In genomic region chr11:120218946-120219345, GRCm38 (mm10) we compare ENCODE assay signal across 8 mouse cellular contexts. TPM values are rescaled to one million over a fixed set of nuclear protein-coding genes. Genes with fewer than 3 reads are reported as not detected.
DNase-seq lines count a peak whose midpoint lies in the region; ATAC-seq and TF ChIP-seq lines count a peak whose summit lies in the region.

No protein-coding gene starts in this region.

- TF ChIP-seq CTCF in intestine, postnatal 0 days (IDR thresholded peaks at IDR 0.05; ENCODE audit: low read depth), result no peak

- ATAC-seq in intestine, embryonic 16.5 days, result no peak
- no peak for ATAC-seq in intestine, postnatal 0 days
- ATAC-seq in megakaryocyte, adult 5-6 weeks (ENCODE audit: poor library complexity, severe bottlenecking), result peak; percentile 96
- no peak for ATAC-seq in erythroid progenitor cell, adult 5-6 weeks (replicated peaks; ENCODE audit: low FRiP score, poor library complexity, severe bottlenecking)

- no peaks in the 10 kb centered on the region for H3K27me3 ChIP-seq in intestine, embryonic 16.5 days (replicated peaks; ENCODE audit: control insufficient read depth, insufficient read depth, low read length)
- no peaks in the 10 kb centered on the region for H3K27me3 ChIP-seq in intestine, postnatal 0 days (replicated peaks; ENCODE audit: control insufficient read depth, insufficient read depth, low read length)

- no peaks in the 10 kb centered on the region for H3K36me3 ChIP-seq in intestine, embryonic 16.5 days (ENCODE audit: control insufficient read depth, insufficient read depth, low read length)
- no peaks in the 10 kb centered on the region for H3K36me3 ChIP-seq in intestine, postnatal 0 days (ENCODE audit: control insufficient read depth, insufficient read depth)

- no peak overlapping the region for H3K4me2 ChIP-seq in intestine, embryonic 16.5 days (ENCODE audit: low read depth, low read length)
- H3K4me2 ChIP-seq in intestine, postnatal 0 days (replicated peaks; ENCODE audit: low read depth), result no peak overlapping the region

- peak overlapping the region; percentile 55; the same call in 1 of the 2 replicates for H3K27ac ChIP-seq in intestine, embryonic 16.5 days (ENCODE audit: low read length)
- no peak overlapping the region for H3K27ac ChIP-seq in intestine, postnatal 0 days (ENCODE audit: low read depth, low read length)

- peaks cover 62% of the 10 kb centered on the region for H3K4me1 ChIP-seq in intestine, embryonic 16.5 days (ENCODE audit: control insufficient read depth, insufficient read depth, low read length)
- peaks cover 9% of the 10 kb centered on the region for H3K4me1 ChIP-seq in intestine, postnatal 0 days (replicated peaks; ENCODE audit: control insufficient read depth, insufficient read depth, low read length)

- WGBS in intestine, embryonic 16.5 days, result 67% methylated on average over 6 of the region's 6 CpGs
- WGBS in intestine, postnatal 0 days, result 61% methylated on average over 6 of the region's 6 CpGs

- H3K9me3 ChIP-seq in intestine, embryonic 16.5 days (ENCODE audit: control insufficient read depth, low read length), result no peaks in the 10 kb centered on the region
- H3K9me3 ChIP-seq in intestine, postnatal 0 days (ENCODE audit: control insufficient read depth), result peaks cover 2% of the 10 kb centered on the region; the same call in 1 of the 2 replicates

- H3K9ac ChIP-seq in intestine, embryonic 16.5 days (ENCODE audit: low read depth, low read length), result no peak overlapping the region
- no peak overlapping the region for H3K9ac ChIP-seq in intestine, postnatal 0 days (ENCODE audit: low read depth, low read length)

- DNase-seq in heart, adult 9 months (ENCODE audit: low spot score in 2 of 2), result peak; percentile 65 to 86
- peak; percentile 53 for DNase-seq in kidney, postnatal 10 days
- DNase-seq in cerebellum, postnatal 10 days, result no peak
- DNase-seq in embryo, embryonic 10.5 days (ENCODE audit: low spot score), result no peak

- no peak overlapping the region for H3K4me3 ChIP-seq in intestine, embryonic 16.5 days (ENCODE audit: low read length)
- no peak overlapping the region for H3K4me3 ChIP-seq in intestine, postnatal 0 days (ENCODE audit: low read depth, low read length)

RNA-seq across cellular contexts. Expression of gene Bahcc1, which starts 13.8 kb away (rescaled TPM):
- polyA plus RNA-seq in intestine, embryonic 16.5 days (2015; fragmentation: Nextera tagmentation; extraction: Ambion mirVana), result 4.9 and 5.7 TPM in 2 replicates
- polyA plus RNA-seq in intestine, postnatal 0 days (2015; fragmentation: Nextera tagmentation; extraction: Ambion mirVana), result 3.1 and 4.2 TPM in 2 replicates
- 3.1 and 4.4 TPM in 2 replicates for total RNA-seq in megakaryocyte, adult 5-6 weeks (2015)
- 1.3 and 1.7 TPM in 2 replicates for total RNA-seq in megakaryocyte, adult 5-6 weeks (2017)
- total RNA-seq in erythroid progenitor cell, adult 5-6 weeks (2015; ENCODE audit: low replicate concordance), result 2.5 and 2.9 TPM in 2 replicates
- 1.4 TPM in 2 replicates for total RNA-seq in erythroid progenitor cell, adult 5-6 weeks (2017; ENCODE audit: low replicate concordance)

Comparison
In these comparisons a context has a peak if more than half of its experiments do, and no peak if none do; other contexts are left out.
1. DNase-seq: peak in heart, adult 9 months (2 of 2) and kidney, postnatal 10 days (single experiment); none in cerebellum, postnatal 10 days (0 of 2) and embryo, embryonic 10.5 days (single experiment).